Mouse (Mus musculus) thymus, adult 2 months (tissue): ENCODE measurements around the gene Cyb5d1. TPM values are rescaled to one million over a fixed set of nuclear protein-coding genes. Genes with fewer than 3 reads are reported as not detected.

ENCODE experiments used
- DNase-seq: peaks from one replicate; pipeline ENCODE4 v3.0.0; 2021
- H3K27ac ChIP-seq: fragments of 200-500 bp; 2 replicates; pipeline ENCODE4 v1.5.1; 2012; ENCODE audit warnings: low read length, control low read depth; ENCODE audit not compliant: control insufficient read depth, insufficient read depth
- H3K27me3 ChIP-seq: fragments of 200-500 bp; 2 replicates; pipeline ENCODE4 v1.6.1; 2012; ENCODE audit warnings: mild to moderate bottlenecking, low read length, moderate library complexity, mixed read lengths; ENCODE audit not compliant: control insufficient read depth, insufficient read depth
- H3K36me3 ChIP-seq: fragments of 200-500 bp; 2 replicates; pipeline ENCODE4 v1.6.1; 2012; ENCODE audit warnings: mild to moderate bottlenecking, low read length, moderate library complexity; ENCODE audit not compliant: control insufficient read depth, insufficient read depth
- H3K4me1 ChIP-seq: fragments of 200-500 bp; replicated peaks from 2 replicates; pipeline ENCODE4 v1.6.1; 2012; ENCODE audit warnings: low read length; ENCODE audit not compliant: control insufficient read depth, insufficient read depth
- H3K4me3 ChIP-seq: fragments of 200-500 bp; 2 replicates; pipeline ENCODE4 v1.5.1; 2012; ENCODE audit warnings: mild to moderate bottlenecking, low read length, control low read depth, moderate library complexity; ENCODE audit not compliant: control insufficient read depth, insufficient read depth
- CTCF ChIP-seq: fragments of 200-500 bp; IDR thresholded peaks from 2 replicates; pipeline ENCODE4 v1.5.1; 2012; ENCODE audit warnings: mild to moderate bottlenecking, control low read depth, low read length, moderate library complexity, borderline replicate concordance; ENCODE audit not compliant: control insufficient read depth, poor library complexity, insufficient read depth; ENCODE audit errors: extremely low read depth
- POLR2A ChIP-seq: fragments of 200-500 bp; IDR thresholded peaks from 2 replicates; pipeline ENCODE4 v1.6.1; 2012; ENCODE audit warnings: mild to moderate bottlenecking, low read length, control low read depth, moderate library complexity; ENCODE audit not compliant: control insufficient read depth, poor library complexity, insufficient read depth; ENCODE audit errors: extremely low read depth
- WGBS: fragments of 180-500 bp; shearing (Covaris S2); methylation state at CpG from one replicate; pipeline ENCODE4 v1.1.7; 2018; 5-methylcytosine and 5-hydroxymethylcytosine counted together
- polyA plus RNA-seq: library from polyadenylated mRNA; depleted of rRNA; stranded (reverse); fragments of >200 nt; gene quantifications from 2 replicates; pipeline ENCODE4 v1.2.3, GENCODE M21; 2012

Gene Cyb5d1
- polyA plus RNA-seq, 1 experiment = 37.2 TPM

DNA sequence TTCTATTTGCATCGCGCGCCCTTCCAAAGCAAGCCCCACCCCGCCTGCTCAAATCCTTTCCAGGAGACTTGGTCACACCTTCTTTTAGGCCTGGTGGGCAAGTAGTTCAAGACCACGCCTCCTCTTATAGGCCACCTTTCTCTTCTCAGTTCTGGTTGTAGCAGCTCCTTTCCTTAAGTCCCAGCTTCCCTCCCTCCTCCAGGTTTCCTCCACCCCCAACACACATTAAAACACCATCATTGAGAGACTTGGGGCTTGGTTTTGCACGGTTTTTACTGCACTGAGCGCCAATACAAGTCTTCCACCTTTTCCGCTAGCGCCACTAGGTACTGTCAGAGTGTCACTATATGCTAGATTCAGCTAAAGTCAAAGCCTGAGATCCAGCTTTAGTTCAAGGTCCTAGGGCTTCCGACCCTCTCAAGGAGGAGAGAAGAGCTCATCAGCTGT lies 25.1 kb upstream of the Cyb5d1 start:
- no peak for TF ChIP-seq CTCF
- no peak for TF ChIP-seq POLR2A
- Histone ChIP-seq H3K27ac (no peak overlapping the region), H3K27me3 (no peaks in the 10 kb centered on the region), H3K4me3 (0 out of 2 replicates have a peak overlapping the region, but pooled peaks have one; percentile 12), H3K4me1 (peaks cover 34% of the 10 kb centered on the region), H3K36me3 (no peaks in the 10 kb centered on the region)
- no peak for DNase-seq
- WGBS = 36% methylated on average over 10 of the region's 10 CpGs

DNA sequence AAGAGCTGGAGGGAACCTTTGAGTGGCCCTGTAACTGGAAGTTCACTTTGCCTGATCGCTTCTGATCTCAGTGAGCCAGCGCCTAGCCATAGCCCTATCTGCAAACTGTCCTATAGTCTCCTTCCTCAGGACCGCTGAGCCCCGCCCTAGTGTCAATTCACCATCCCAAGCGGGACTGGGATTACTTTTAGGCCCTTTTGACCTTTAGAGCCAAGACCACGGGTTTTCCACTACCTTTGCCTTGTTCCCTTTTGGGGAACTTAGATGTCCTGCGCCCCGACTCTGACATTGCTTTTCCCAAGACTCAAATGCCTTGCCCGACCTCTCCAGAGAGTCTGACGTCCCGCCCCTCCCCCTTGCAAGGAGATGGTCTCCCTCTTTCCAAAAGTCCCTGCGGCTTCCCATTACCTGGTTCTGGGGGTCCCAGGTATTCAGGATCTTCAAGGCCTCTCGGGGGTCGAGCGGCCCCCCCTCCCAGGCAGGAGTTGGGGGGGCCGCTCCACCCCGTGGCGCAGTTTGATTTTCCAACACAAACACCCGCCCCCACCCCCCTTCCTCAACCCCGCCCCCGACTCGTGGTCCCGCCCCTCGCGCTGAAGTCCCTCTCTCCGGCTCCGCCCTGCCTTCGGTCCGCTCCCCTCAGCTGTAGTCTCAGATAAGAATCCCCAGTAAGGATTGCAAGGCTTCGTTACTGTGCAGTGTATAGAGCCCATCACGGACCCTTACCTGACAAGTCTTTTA lies 24.6 kb upstream of the Cyb5d1 start:
- Histone ChIP-seq H3K36me3 (no peaks in the 10 kb centered on the region), H3K4me1 (peaks cover 37% of the 10 kb centered on the region), H3K27ac (peak overlapping the region; percentile 53), H3K27me3 (no peaks in the 10 kb centered on the region), H3K4me3 (peak overlapping the region; percentile 38)
- WGBS = 2% methylated on average over 29 of the region's 31 CpGs
- TF ChIP-seq CTCF (no peak), POLR2A (no peak)
- DNase-seq = no peak

DNA sequence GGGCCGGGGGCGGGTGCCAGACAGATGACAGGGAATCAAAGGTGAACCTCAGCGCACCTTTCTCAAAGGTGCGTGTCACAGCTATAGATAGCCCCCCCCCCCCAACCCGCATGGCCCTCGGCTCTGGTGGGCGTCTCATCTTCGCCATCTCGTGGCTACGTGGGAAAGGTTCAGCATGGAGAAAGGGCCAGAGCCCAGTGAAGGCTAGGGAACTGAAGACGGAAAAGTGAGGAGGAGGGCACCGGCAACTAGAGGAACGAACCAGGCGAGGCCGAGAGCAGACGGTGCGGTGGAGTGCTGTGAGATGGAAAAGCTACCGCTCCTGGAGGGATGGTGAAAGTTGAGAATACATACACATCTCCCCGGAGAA lies 24.0 kb upstream of the Cyb5d1 start:
- H3K4me1 ChIP-seq = peaks cover 42% of the 10 kb centered on the region
- no peak for TF ChIP-seq POLR2A
- TF ChIP-seq CTCF = peak; percentile 74; the same call in 1 of the 2 replicates

DNA sequence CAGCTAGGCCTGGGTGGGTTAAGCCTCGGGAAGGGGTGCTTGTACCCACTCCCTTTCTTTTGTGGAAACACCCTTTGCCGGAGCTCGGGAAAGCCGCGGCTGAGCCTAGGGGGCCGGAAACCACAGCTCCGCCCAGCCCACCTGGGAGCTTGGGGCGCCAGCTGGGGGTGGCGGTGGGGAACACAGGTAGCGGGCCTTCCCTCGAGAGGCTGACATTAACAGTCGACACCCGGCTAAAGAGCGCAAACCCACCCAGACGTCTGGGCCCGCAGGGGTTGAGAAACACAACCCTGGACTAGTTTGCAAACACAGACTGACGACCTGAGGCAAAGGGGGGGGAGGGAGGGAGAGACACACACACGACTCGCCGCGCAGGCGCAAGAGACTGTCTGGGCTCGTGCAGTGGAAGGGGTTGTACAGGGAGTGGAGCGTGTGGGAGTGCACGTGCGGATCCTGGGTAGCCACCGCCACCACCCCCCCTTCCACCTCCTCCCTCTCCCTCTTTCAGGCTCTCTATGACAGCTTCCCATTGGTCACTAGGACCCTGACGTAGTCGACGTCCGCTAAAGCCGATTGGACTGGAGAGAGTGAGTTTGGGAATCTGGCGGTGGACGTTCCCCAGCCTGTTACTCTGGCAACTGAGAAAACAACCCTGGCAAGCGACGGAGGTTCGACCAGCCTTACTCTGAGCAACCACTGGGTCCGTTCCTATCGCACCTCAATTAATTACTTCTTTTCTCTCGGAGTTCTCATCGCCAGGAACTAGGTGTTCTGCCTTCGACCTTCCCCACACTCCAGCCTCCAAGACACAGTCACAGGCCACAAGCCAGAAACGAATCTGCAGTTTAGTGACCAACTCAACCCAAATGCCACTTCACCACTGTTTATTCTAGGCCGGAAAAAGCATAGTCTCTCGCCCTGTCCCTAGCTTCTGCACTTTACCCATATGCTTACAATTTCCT lies 23.3 kb upstream of the Cyb5d1 start:
- Histone ChIP-seq H3K36me3 (no peaks in the 10 kb centered on the region), H3K4me1 (peaks cover 49% of the 10 kb centered on the region), H3K27ac (peak overlapping the region; percentile 82), H3K27me3 (no peaks in the 10 kb centered on the region), H3K4me3 (peak overlapping the region; percentile 38)
- under 1% methylated on average over 44 of the region's 45 CpGs for WGBS
- TF ChIP-seq CTCF (no peak), POLR2A (peak; percentile 15; the same call in 1 of the 2 replicates)
- DNase-seq = peak; percentile 92

More for the DNA sequence above, 24.0 kb upstream of the Cyb5d1 start:
- H3K4me3 ChIP-seq = peak overlapping the region; percentile 38
- no peaks in the 10 kb centered on the region for H3K36me3 ChIP-seq
- no peaks in the 10 kb centered on the region for H3K27me3 ChIP-seq
- WGBS = 0% methylated on average over 19 of the region's 19 CpGs
- H3K27ac ChIP-seq = peak overlapping the region; percentile 82
- DNase-seq = no peak

DNA sequence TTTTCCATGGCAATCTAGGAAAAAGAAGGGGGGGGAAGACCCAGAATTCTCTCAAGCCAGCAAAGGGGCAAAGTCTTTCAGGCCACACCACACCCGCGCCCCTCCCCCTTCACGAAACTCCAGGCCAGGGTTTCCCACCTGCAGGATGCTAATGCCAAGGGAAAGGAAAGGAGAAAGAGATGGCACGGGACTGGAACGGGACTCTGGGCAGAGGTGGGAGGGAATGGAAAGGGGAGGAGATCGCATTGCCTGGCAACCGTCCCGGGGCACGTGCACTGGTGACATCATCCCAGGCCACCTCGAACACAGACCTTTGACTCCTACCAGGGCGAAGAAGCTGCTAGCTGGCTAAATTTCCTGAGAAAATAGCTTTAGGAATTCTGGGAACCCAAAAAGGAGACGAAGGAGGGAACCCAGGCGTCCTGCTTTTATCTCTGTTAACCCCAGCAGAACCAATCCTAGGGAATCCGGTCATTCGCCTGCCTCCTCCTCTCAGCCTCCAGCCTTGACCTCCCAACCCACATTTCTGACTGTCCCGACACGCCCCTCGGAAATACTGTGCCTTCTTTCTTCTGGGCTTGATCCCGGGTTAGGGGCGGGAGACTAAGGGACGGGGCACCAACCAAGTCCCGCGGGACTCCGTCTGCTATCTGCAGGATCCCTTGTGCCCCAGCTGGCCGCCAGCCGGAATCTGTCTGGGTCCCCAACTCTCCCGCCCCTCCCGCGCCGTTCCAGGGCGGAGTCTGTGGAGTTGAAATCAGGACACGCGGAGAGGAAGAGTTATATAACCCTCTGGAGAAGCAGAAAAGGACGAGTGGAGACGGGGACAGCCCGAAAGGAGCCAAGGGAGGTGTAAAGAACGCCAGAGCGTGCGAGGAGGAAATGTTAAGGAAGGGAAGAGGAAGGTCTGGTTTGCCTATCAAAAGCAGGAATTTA lies 22.3 kb upstream of the Cyb5d1 start:
- peak; percentile 69 for DNase-seq
- H3K27me3 ChIP-seq = no peaks in the 10 kb centered on the region
- TF ChIP-seq CTCF = no peak
- TF ChIP-seq POLR2A = 0 out of 2 replicates have a peak, but pooled peaks have one; percentile 21
- peak overlapping the region; percentile 82 for H3K27ac ChIP-seq
- 1% methylated on average over 39 of the region's 39 CpGs for WGBS
- peak overlapping the region; percentile 38 for H3K4me3 ChIP-seq
- H3K36me3 ChIP-seq = no peaks in the 10 kb centered on the region
- peaks cover 59% of the 10 kb centered on the region for H3K4me1 ChIP-seq
